Mouse (Mus musculus) thymus, adult 2 months (tissue): ENCODE results near the gene Trim8.

ENCODE experiments used
- CTCF ChIP-seq: fragments of 200-500 bp; IDR thresholded peaks from 2 replicates; pipeline ENCODE4 v1.5.1; 2012; ENCODE audit warnings: mild to moderate bottlenecking, control low read depth, low read length, moderate library complexity, borderline replicate concordance; ENCODE audit not compliant: control insufficient read depth, poor library complexity, insufficient read depth; ENCODE audit errors: extremely low read depth
- POLR2A ChIP-seq: fragments of 200-500 bp; IDR thresholded peaks from 2 replicates; pipeline ENCODE4 v1.6.1; 2012; ENCODE audit warnings: mild to moderate bottlenecking, low read length, control low read depth, moderate library complexity; ENCODE audit not compliant: control insufficient read depth, poor library complexity, insufficient read depth; ENCODE audit errors: extremely low read depth

GRCm38 (mm10) chr19:46505646-46506371, 4.3 kb downstream of the Trim8 start:
- TF ChIP-seq CTCF (no peak), POLR2A (no peak)
